Mouse (Mus musculus): ENCODE results near the gene Tmx2. TPM values are rescaled to one million over a fixed set of nuclear protein-coding genes. Genes with fewer than 3 reads are reported as not detected.
"Not testable (repeated sequence)": the region's sequence is repeated elsewhere in the genome, so short reads cannot be mapped to it uniquely, and the experiment has no call there.

The Tmx2 gene
- 100 to 1,000 TPM; 217 to 249 TPM for total RNA-seq (2021)

DNA sequence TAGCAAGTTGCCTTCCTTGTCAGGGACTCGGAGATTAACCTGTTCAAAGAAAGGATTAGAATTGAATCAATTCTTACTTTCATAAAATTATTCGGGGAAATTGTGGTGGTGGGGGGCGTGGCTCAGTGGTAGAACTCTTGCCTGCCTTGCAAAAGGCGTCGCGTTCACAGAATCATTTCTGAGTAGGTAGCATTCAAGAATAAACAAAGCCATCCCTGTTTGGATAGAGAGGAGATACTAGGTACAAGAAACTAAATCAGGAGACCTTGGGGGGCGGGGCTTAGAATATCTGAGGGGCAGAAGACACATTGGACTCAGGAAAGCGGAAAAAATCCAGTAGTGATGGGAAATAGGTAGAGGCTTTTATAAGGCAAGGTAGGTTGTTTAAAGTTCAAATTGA is at the start of gene Tmx2:
Gene Tmx2 (minus strand): TSS at position 125 of the 400 bp plus-strand sequence.
- DNase-seq (ENCODE audit: extremely low spot score in 1 of 2, low spot score in 1 of 2): no peak

DNA sequence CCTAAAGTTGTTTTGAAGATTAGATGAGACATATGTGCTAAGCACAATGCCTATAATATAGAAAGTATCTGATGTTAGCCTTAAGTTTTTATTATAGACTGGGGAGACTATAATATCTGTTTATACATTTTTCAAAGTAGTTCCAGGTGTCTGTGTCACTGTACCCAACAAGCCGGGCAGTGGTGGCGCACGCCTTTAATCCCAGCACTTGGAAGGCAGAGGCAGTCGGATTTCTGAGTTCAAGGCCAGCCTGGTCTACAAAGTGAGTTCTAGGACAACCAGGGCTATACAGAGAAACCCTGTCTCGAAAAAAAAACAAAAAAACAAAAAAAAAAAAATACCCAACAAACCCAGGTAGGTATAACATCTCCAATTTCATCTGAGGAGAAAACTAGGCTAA is 49.3 kb upstream of the Tmx2 start:
- DNase-seq (ENCODE audit: extremely low spot score in 1 of 2, low spot score in 1 of 2): not testable (repeated sequence)

GRCm38 (mm10) chr2:84727172-84727858 is 48.4 kb upstream of the Tmx2 start, which contains the start of gene Clp1:
TSS of gene Clp1 (minus strand) at chr2:84727350.
- DNase-seq (ENCODE audit: extremely low spot score in 1 of 2, low spot score in 1 of 2): peak; percentile 80 to 86

GRCm38 (mm10) chr2:84726716-84727115 is 47.8 kb upstream of the Tmx2 start:
- no peak for DNase-seq (ENCODE audit: extremely low spot score in 1 of 2, low spot score in 1 of 2)

- no peak for DNase-seq (ENCODE audit: extremely low spot score in 1 of 2, low spot score in 1 of 2)
These were observed 46.8 kb upstream of the Tmx2 start for GRCm38 (mm10) chr2:84725770-84726169.

DNA sequence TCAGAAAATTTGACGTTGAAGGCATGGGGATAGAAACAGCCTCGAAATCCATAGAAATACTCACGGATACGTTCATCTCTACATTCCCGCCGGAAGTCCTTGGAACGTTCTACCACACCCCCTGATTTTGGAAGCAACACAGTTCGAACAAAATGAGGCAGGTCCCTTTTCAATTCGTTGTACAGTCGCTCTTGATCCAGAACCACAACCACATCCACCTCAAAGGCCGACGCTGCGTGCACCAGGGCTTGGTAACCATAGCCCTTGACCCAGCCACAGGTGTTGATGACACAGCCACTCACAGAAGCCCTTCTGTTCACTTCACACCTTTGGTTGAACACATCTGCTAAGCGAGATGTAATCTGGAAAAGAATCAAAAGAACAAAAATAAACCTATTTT is 44.9 kb upstream of the Tmx2 start:
- no peak for DNase-seq (ENCODE audit: extremely low spot score in 1 of 2, low spot score in 1 of 2)

- no peak for DNase-seq (ENCODE audit: extremely low spot score in 1 of 2, low spot score in 1 of 2)
These were observed 42.2 kb upstream of the Tmx2 start for GRCm38 (mm10) chr2:84721182-84721581.

GRCm38 (mm10) chr2:84720718-84721117 is 41.8 kb upstream of the Tmx2 start:
- DNase-seq (ENCODE audit: extremely low spot score in 1 of 2, low spot score in 1 of 2): no peak

DNA sequence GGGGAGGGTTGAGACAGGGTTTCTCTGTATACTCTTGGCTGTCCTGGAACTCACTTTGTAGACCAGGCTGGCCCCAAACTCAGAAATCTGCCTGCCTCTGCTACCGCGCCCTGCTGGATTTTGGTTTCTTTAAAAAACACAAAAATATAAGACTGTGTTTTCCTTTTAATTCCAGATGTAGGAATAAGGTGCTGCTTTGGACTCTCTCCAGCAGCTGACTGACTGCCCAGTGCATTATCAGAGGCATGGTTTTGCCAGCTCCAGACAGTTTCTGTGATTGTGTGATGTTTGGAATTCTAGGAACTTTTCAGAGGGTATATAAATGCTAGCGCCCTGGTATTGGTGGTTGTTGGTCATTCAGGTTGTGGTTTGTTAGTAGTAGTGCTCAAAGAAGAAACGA is 38.4 kb upstream of the Tmx2 start:
- no peak for DNase-seq (ENCODE audit: extremely low spot score in 1 of 2, low spot score in 1 of 2)

DNA sequence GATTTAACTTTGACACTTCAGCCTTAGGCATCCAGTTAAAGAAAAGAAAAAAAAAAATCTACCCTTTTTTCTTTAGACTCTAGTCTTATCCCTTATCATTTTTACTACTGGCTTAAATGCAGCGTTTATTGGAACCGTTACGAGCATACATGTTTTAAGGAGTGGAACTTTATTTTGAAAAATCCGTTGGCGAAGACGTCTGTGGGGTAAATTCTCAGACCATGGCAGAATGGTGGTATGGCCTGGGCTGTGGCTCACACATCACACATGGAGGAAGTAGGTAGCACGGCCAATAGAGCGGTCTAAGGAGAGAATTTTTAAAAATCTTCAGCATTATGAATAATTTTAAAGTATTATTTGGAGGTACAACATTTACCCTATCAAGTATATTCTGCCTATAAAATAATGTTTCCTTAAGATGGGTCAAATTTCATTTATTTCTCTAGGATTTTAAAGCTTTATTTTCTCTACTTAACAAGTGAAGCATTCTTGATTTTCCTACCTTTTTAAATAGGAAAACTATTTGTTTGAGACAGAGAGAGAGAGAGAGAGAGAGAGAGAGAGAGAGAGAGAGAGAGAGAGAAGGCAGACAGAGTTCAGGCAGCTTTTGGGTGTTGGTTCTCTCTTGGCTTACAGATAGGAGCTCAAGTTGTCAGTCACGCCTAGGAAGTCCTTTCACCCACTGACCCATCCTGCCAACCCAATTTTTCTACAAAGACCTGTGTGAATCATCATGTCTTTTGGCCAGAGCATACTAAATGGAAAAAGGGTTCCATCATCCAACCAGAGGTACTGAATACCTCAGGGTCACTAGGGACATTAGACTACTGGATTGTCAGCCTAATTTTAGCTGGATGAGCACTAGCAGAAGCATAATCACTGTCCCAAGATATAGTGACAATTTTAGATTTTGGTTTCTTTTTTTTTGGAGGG is 37.7 kb upstream of the Tmx2 start:
- no peak for DNase-seq (ENCODE audit: extremely low spot score in 1 of 2, low spot score in 1 of 2)

GRCm38 (mm10) chr2:84715562-84716361 is 36.8 kb upstream of the Tmx2 start:
- DNase-seq (ENCODE audit: extremely low spot score in 1 of 2, low spot score in 1 of 2): peak; percentile 45 to 63

- DNase-seq (ENCODE audit: extremely low spot score in 1 of 2, low spot score in 1 of 2): peak; percentile 93 to 98
These were observed 36.0 kb upstream of the Tmx2 start, which contains the start of gene Zdhhc5 for GRCm38 (mm10) chr2:84714811-84715561. TSS of gene Zdhhc5 (minus strand) at chr2:84715180.

- DNase-seq (ENCODE audit: extremely low spot score in 1 of 2, low spot score in 1 of 2): no peak
These were observed 35.5 kb upstream of the Tmx2 start for GRCm38 (mm10) chr2:84714422-84714810.

- no peak for DNase-seq (ENCODE audit: extremely low spot score in 1 of 2, low spot score in 1 of 2)
These were observed 33.0 kb upstream of the Tmx2 start for GRCm38 (mm10) chr2:84711898-84712297.

- no peak for DNase-seq (ENCODE audit: extremely low spot score in 1 of 2, low spot score in 1 of 2)
These were observed 28.6 kb upstream of the Tmx2 start for GRCm38 (mm10) chr2:84707523-84707922.

- no peak for DNase-seq (ENCODE audit: extremely low spot score in 1 of 2, low spot score in 1 of 2)
These were observed 26.4 kb upstream of the Tmx2 start for GRCm38 (mm10) chr2:84705295-84705694.

- DNase-seq (ENCODE audit: extremely low spot score in 1 of 2, low spot score in 1 of 2): no peak
These were observed 25.4 kb upstream of the Tmx2 start for GRCm38 (mm10) chr2:84704329-84704728.

- no peak for DNase-seq (ENCODE audit: extremely low spot score in 1 of 2, low spot score in 1 of 2)
These were observed 24.6 kb upstream of the Tmx2 start for GRCm38 (mm10) chr2:84703497-84703896.

DNA sequence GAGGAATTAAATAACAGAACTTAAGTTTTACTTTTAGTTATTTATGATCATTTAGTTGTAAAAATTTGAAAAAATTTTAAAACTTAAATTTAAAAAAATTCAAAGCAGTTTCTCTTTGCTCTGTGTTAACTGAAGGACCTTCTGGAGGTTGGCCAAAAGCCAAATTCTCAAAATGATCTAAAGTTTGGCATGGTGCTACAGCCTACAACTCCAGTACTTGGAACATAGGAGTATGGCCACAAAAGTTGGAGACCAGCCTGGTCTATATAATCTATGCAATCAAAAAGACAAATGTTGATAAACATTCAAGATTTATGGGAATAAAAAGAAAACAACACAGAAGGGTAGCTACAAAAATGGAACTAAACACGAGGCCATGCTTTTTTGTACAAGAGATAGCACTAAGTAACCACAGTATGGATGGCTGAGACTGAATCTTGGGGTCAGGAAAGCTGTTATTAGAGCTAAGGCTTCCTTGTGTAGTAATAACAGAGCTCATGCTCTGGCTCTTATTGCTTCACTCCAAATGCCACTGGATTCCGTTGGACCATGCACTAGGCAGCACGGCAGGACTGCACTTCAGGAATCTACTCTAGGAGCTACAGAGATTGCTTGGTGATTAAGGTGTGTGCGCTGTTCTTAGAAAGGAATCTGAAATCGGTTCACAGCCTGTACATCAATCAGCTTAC is 16.2 kb upstream of the Tmx2 start:
- DNase-seq (ENCODE audit: extremely low spot score in 1 of 2, low spot score in 1 of 2): no peak

Data from layer of hippocampus, postnatal 25 days (tissue).